Mouse (Mus musculus): ENCODE data around the gene Amigo3.

DNA sequence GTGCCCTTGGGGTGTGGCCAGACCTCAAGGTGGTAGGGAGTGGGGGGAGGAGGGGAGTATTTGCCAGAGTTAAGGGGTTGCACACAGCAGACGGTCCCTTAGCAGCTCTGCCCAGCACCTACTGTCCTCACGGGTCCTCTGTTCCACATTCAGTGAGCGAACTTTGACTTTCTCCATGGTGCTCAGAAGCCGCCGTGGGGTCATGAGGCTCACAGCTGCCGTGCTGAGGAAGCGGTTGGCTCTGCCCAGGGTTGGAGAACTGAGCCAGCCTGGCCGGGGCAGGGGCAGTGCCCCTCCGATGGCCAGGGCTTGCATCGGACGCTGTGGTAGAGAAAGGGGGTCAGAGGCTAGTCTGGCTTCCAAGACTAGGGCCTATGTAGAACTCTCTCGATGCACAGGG, 10.4 kb downstream of the Amigo3 start:
- no peak for TF ChIP-seq FLI1 (IDR thresholded peaks at IDR 0.05; ENCODE audit: low read length)
- no peak for TF ChIP-seq GATA1 (IDR thresholded peaks at IDR 0.05; ENCODE audit: borderline replicate concordance, low read length)

Data from megakaryocyte, embryonic 14.5 days (primary cell).